Mouse (Mus musculus) forebrain, embryonic 16.5 days (tissue): ENCODE results near the gene Smap2. TPM values are rescaled to one million over a fixed set of nuclear protein-coding genes. Genes with fewer than 3 reads are reported as not detected.

Source experiments
- ATAC-seq: fragments of 200-750 bp; cut with Nextera tagmentation; 2 replicates; pipeline ENCODE4 v1.8.0; 2017; ENCODE audit warnings: mild to moderate bottlenecking, moderate library complexity
- H3K27ac ChIP-seq: fragments of 300-500 bp; sonication (generic); 2 replicates; pipeline ENCODE4 v1.5.1; 2014; ENCODE audit warnings: low read length, control low read depth
- H3K27me3 ChIP-seq: fragments of 300-500 bp; sonication (generic); replicated peaks from 2 replicates; pipeline ENCODE4 v1.6.1; 2014; ENCODE audit warnings: low read length; ENCODE audit not compliant: control insufficient read depth, insufficient read depth
- H3K36me3 ChIP-seq: fragments of 300-500 bp; sonication (generic); 2 replicates; pipeline ENCODE4 v1.6.1; 2014; ENCODE audit not compliant: control insufficient read depth, insufficient read depth
- H3K4me1 ChIP-seq: fragments of 300-500 bp; sonication (generic); replicated peaks from 2 replicates; pipeline ENCODE4 v1.6.1; 2014; ENCODE audit warnings: low read length; ENCODE audit not compliant: control insufficient read depth, insufficient read depth
- H3K4me2 ChIP-seq: fragments of 300-500 bp; sonication (generic); 2 replicates; pipeline ENCODE4 v1.6.1; 2014; ENCODE audit warnings: mild to moderate bottlenecking, low read length, control low read depth
- H3K4me3 ChIP-seq: fragments of 300-500 bp; sonication (generic); replicated peaks from 2 replicates; pipeline ENCODE4 v1.5.1; 2014; ENCODE audit warnings: mild to moderate bottlenecking, low read length, control low read depth
- H3K9ac ChIP-seq: fragments of 300-500 bp; sonication (generic); replicated peaks from 2 replicates; pipeline ENCODE4 v1.6.1; 2014; ENCODE audit warnings: low read depth, low read length, control low read depth
- H3K9me3 ChIP-seq: fragments of 300-500 bp; sonication (generic); 2 replicates; pipeline ENCODE4 v1.6.1; 2016; ENCODE audit warnings: low read length; ENCODE audit not compliant: control insufficient read depth
- WGBS: fragments of 180-500 bp; shearing (Covaris S2); extraction: QIAGEN DNeasy Blood & Tissue Kit; methylation state at CpG from one replicate; pipeline ENCODE4 v1.1.7; 2014; 5-methylcytosine and 5-hydroxymethylcytosine counted together
- polyA plus RNA-seq: library from polyadenylated mRNA; unstranded; fragments of >200 nt; fragmentation: Nextera tagmentation; extraction: Ambion mirVana; gene quantifications from 2 replicates; pipeline ENCODE4 v1.2.1, GENCODE M21; 2015

Gene Smap2
- polyA plus RNA-seq, 1 experiment from 2014 or later = 36.8 TPM

DNA sequence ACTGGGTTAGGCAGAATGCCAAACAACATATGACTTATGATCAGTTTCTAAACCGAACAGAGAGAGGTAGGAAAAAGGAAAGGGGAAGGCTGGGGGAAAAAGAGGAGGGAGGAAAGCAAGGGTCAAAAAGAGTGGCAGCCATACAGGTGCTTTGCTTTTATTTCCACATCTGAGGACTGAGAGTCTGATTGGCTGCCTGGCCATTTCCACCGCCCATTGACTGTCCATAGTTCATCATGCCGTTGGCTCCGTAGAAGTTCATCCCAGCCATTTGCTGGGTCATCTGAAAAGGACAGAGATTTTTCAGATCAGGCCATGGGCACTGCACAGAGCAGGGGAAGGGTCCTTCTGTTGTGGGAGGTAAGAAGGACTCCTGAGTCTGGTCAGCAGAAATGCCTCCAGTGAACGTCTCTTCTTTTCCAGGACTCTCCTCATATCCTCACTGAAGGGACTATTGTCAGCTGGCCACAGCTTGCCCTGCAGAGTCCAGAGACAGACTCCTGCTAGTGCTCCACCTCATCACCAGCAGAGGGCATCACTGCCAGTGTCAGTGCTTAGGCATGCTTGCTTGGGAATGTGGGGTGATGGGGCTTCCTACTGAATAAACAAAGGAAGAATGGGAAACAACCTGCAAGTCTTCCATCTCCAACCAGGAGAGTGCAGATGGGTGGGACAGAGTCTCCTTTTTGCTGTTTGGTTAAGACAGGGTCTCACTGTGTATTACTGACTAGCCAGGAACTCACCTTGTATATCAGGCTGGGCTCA is 47.5 kb downstream of the Smap2 start:
- peaks cover 19% of the 10 kb centered on the region for H3K36me3 ChIP-seq

DNA sequence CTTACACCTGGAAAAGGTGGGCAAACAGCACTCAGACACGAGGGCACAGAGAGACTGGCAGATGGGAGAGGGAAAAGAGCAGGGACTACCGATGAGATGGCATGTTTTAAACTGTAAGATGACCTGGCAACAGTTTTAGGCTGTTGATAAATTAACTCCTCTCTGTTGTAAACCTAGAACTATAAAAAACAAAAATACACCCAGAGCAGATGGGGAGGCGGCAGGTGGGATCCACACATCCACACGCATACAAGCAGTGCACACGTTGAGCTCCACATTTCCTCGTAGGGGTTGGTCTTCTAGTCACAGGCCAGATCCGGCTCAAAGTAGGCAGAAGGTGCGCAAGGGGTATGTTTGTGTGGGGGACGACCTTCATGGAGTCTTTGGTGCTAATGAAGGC is 48.6 kb downstream of the Smap2 start:
- no peak for ATAC-seq
- Histone ChIP-seq H3K9ac (no peak overlapping the region), H3K9me3 (no peaks in the 10 kb centered on the region), H3K27ac (no peak overlapping the region), H3K4me2 (no peak overlapping the region), H3K4me1 (no peaks in the 10 kb centered on the region), H3K4me3 (no peak overlapping the region), H3K36me3 (peaks cover 12% of the 10 kb centered on the region), H3K27me3 (no peaks in the 10 kb centered on the region)
- 91% methylated on average over 9 of the region's 9 CpGs for WGBS

More for the DNA sequence above, 47.5 kb downstream of the Smap2 start:
- no peak overlapping the region for H3K4me3 ChIP-seq
- WGBS = 82% methylated on average over 5 of the region's 5 CpGs
- H3K9me3 ChIP-seq = no peaks in the 10 kb centered on the region
- H3K27ac ChIP-seq = no peak overlapping the region
- no peaks in the 10 kb centered on the region for H3K4me1 ChIP-seq
- no peak for ATAC-seq
- no peak overlapping the region for H3K9ac ChIP-seq
- no peak overlapping the region for H3K4me2 ChIP-seq
- no peaks in the 10 kb centered on the region for H3K27me3 ChIP-seq

DNA sequence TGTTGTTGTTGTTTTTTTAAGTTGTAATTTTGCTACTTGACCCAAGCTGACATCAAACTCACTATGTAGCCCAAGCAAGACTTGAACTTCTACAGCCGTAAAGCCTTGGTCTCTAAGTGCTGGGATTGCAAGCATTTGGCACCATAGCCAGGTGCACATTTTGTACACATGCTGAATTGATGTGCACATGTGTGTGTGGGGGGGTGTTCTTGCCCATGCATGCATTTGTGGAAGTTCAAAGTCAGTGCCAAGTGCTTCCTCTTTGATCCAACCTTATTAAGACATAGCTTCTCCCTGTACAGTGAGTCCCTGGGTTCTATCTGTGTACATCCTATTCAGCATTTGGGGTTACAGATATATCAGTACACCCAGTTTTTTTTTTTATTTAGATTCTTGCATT is 61.5 kb downstream of the Smap2 start:
- no peak for ATAC-seq

DNA sequence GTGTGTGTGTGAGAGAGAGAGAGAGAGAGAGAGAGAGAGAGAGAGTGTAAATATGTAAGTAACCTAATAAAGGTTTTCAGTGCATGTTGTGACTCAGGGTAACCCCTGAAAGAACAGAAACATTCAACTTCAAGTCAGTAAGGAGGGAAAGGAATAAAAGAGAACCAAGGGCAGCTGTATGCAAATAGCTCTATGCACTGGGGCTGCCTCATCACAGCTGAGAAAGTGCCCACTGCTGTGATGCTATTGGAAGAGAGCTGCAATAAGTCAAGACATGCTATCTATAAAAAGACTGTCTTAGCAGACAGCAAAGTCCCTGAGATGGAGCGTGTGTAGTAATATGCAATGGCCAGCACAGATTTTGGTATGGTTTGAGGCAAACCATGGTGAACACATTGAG is 63.4 kb downstream of the Smap2 start:
- 76% methylated on average over 1 of the region's 1 CpGs for WGBS
- ATAC-seq = no peak

More for the DNA sequence above, 61.5 kb downstream of the Smap2 start:
- Histone ChIP-seq H3K4me3 (no peak overlapping the region), H3K4me2 (no peak overlapping the region), H3K4me1 (peaks cover 10% of the 10 kb centered on the region), H3K27me3 (no peaks in the 10 kb centered on the region), H3K36me3 (no peaks in the 10 kb centered on the region), H3K27ac (no peak overlapping the region), H3K9ac (no peak overlapping the region), H3K9me3 (no peaks in the 10 kb centered on the region)
- WGBS = 94% methylated on average over 1 of the region's 1 CpGs

DNA sequence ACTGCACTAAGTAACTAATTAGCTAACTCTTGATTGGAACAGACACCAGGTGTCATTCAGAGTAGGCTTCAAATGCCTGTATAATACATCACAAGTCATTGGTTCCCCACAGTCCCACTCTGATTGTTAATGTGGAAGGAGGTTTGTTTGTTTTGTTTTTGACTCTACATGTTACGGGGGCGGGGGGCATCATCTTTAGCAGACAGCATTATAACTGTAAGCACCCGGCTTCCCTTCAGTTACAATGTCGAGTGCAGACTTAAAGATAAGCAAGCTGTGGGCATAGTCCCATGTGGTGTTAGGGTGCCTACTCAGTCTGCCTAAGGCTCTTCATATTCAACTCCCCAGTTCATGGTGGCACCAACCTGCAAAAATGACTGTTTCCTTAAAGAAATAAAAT is 64.0 kb downstream of the Smap2 start:
- Histone ChIP-seq H3K4me2 (no peak overlapping the region), H3K9ac (no peak overlapping the region), H3K4me1 (peaks cover 10% of the 10 kb centered on the region), H3K27ac (no peak overlapping the region), H3K27me3 (no peaks in the 10 kb centered on the region), H3K36me3 (no peaks in the 10 kb centered on the region), H3K4me3 (no peak overlapping the region), H3K9me3 (no peaks in the 10 kb centered on the region)
- ATAC-seq = no peak
- 77% methylated on average over 4 of the region's 4 CpGs for WGBS

More for the DNA sequence above, 63.4 kb downstream of the Smap2 start:
- Histone ChIP-seq H3K4me2 (no peak overlapping the region), H3K27me3 (no peaks in the 10 kb centered on the region), H3K9me3 (no peaks in the 10 kb centered on the region), H3K4me1 (peaks cover 10% of the 10 kb centered on the region), H3K36me3 (no peaks in the 10 kb centered on the region), H3K4me3 (no peak overlapping the region), H3K9ac (no peak overlapping the region), H3K27ac (no peak overlapping the region)

DNA sequence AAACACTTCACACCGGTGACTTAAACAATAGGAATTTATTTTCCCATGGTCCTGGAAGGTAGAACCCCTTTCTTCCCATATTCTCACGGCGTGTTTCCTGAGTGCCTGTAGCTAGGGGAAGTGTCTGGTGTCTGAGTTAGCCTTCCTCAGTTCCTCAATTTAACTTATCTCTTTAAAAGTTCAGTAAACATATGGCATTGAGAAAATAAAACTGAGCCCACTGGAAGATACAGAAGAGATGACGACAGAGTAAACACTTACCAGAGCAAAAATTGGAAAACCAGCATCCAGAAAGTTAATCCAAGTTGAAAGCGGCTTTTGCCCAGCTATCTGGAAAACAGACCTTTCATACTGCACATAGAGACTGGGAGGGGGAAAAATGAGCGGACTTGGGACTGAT is 64.9 kb downstream of the Smap2 start:
- Histone ChIP-seq H3K9ac (peak overlapping the region; percentile 72), H3K27ac (no peak overlapping the region), H3K4me1 (peaks cover 10% of the 10 kb centered on the region), H3K4me3 (peak overlapping the region; percentile 67), H3K36me3 (no peaks in the 10 kb centered on the region), H3K4me2 (peak overlapping the region; percentile 75), H3K27me3 (no peaks in the 10 kb centered on the region), H3K9me3 (no peaks in the 10 kb centered on the region)
- 41% methylated on average over 6 of the region's 6 CpGs for whole genome bisulfite sequencing
- no peak for ATAC-seq

DNA sequence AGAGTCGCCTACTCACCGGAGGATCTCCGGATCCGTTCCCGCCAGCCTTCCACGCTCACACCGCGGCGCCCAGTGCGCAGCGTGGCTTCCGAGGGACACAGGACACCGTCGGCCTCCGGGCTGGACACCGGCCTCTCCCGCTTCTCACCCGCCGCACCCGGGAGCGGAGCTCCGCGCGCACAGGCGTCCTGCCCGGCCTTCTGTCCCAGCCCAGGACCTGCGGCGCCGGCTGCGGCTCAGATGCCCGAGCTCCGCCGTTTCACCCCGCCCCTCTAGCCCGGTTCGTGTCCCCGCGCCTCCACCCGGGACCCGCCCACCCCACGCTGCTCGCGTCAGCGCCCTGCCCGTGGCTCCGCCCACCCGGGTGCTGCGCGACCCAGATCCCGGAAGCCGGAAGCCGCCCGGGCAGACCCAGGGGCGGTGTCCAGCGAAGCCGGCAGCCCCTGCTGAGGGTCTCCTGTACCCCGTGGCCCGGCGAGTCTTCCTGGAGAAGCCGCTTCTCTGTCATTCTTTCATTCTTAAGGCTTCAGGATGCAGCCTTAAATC is 65.5 kb downstream of the Smap2 start, which contains the start of gene Zfp69:
Gene Zfp69, minus strand, starts transcription at position 272 of the 546 bp plus-strand sequence.
- H3K9ac ChIP-seq = peak within 1 kb of the TSS; percentile 72
- peak within 1 kb of the TSS; percentile 69 for H3K27ac ChIP-seq
- H3K4me1 ChIP-seq = peaks cover 10% of the 10 kb centered on the region
- peak within 1 kb of the TSS; percentile 75 for H3K4me2 ChIP-seq
- no peaks in the 10 kb centered on the region for H3K9me3 ChIP-seq
- H3K4me3 ChIP-seq = peak within 1 kb of the TSS; percentile 67
- ATAC-seq = peak; percentile 98
- 0% methylated on average over 48 of the region's 60 CpGs for WGBS
- H3K36me3 ChIP-seq = no peaks in the 10 kb centered on the region
- H3K27me3 ChIP-seq = no peaks in the 10 kb centered on the region

DNA sequence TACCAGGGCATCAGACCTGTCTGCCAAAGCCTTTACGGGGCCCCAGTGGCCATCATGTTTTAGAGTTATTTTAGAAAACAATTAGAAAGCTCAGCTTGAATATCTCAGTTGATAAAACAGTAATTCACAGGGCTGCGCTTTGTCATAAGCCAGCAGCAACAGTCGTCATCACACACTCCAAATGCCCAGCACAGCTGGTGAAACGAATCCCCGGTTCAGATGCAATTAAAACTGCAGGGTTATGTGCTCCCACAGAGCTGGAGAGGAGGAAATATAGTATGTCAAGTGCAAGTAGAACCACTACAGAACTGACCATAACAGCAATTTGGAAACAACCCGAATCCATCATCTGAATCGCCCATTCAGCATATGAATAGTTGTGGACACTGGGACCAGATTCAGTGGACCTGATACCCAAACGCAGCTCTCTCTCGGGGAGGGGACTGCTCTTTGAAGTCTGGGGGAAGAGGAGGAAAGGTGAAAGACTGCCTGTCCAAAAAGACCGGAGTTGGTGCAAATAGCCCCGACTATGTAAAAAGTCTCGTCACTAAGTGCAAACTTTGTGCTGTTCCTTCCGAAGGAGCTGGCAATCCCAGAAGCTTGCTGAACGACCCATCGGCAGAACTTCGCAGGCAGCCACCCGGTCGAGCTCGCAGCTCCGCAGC is 66.2 kb downstream of the Smap2 start:
- no peak for ATAC-seq

DNA sequence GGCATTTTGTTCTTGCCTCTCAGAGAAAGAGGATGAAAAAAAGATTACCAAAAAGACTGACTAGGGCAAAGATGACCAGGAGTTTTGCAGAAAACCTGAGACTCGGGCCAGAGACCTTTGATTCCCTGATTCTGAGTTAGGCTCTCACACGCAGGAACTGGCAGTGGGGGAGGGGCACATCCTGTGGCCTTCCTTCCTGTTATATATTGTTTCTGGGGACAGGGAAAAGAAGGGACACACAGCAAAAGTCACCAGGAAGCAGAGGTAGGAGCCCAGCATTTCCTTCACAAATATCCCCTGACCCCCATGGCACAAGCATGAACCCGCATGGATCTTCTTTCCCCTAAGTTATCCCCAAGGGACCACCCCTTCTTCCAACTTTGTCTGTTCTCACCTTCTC is 68.1 kb downstream of the Smap2 start:
- WGBS = 85% methylated on average over 3 of the region's 3 CpGs
- no peak for ATAC-seq

More for the DNA sequence above, 66.2 kb downstream of the Smap2 start:
- Histone ChIP-seq H3K4me2 (peak overlapping the region; percentile 75), H3K27ac (peak overlapping the region; percentile 31; the same call in 1 of the 2 replicates), H3K36me3 (no peaks in the 10 kb centered on the region), H3K4me3 (peak overlapping the region; percentile 67), H3K9me3 (no peaks in the 10 kb centered on the region), H3K4me1 (peaks cover 10% of the 10 kb centered on the region), H3K9ac (peak overlapping the region; percentile 72), H3K27me3 (no peaks in the 10 kb centered on the region)
- 5% methylated on average over 20 of the region's 20 CpGs for WGBS

More for the DNA sequence above, 68.1 kb downstream of the Smap2 start:
- H3K4me2 ChIP-seq = no peak overlapping the region
- no peaks in the 10 kb centered on the region for H3K27me3 ChIP-seq
- no peaks in the 10 kb centered on the region for H3K9me3 ChIP-seq
- peaks cover 10% of the 10 kb centered on the region for H3K4me1 ChIP-seq
- H3K27ac ChIP-seq = no peak overlapping the region
- no peak overlapping the region for H3K4me3 ChIP-seq
- no peaks in the 10 kb centered on the region for H3K36me3 ChIP-seq
- H3K9ac ChIP-seq = no peak overlapping the region
